Mouse (Mus musculus) liver, embryonic 14 days (tissue): ENCODE data around the gene Mrpl24. TPM values are rescaled to one million over a fixed set of nuclear protein-coding genes. Genes with fewer than 3 reads are reported as not detected.

ENCODE experiments used
- polyA plus RNA-seq: library from polyadenylated mRNA; depleted of rRNA; stranded (reverse); fragments of >200 nt; gene quantifications from 2 replicates; pipeline ENCODE4 v1.2.3, GENCODE M21; 2012; rRNA removed

The Mrpl24 gene
- polyA plus RNA-seq: 56.6 and 60.1 TPM in 2 replicates

GRCm38 (mm10) chr3:87919336-87920108, at the start of gene Mrpl24:
Gene Mrpl24, plus strand, starts transcription at chr3:87919506.

DNA sequence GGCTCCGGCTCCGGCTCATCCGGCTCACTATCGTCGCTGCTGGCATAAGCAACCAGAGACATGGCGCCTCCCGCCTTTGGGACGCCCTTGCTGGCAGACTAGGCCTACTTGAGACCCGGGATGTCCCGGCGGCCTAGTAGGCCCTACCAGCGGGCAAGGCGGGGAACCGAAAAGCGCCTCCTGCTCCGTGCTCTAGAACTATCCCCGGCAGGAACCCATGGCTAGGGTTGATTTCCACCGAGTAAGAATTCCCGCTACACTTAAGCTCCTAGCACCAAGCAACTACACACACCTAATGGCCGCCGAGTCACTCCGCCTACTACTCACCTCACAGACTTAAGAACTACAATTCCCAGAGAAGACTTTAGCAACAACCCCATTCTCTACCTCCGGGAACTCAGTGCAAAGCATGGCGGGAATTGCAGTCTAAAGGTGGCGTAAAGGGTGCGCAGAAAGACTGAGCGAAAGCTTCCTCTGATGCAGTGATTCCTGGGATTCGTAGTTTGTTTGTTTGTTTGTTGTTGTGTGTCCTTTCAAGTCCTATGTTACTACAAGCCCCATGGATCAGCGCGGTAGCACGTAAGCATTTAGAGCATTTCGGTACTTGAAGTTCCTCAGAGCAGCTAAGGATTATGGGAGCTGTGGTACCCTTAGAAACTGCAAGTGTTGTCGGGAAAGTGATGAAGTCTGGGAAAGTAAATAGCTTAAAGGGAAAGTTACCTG, 33.9 kb upstream of the Mrpl24 start, which contains the start of gene Prcc:
Gene Prcc (minus strand): TSS at position 328 of the 723 bp plus-strand sequence.

DNA sequence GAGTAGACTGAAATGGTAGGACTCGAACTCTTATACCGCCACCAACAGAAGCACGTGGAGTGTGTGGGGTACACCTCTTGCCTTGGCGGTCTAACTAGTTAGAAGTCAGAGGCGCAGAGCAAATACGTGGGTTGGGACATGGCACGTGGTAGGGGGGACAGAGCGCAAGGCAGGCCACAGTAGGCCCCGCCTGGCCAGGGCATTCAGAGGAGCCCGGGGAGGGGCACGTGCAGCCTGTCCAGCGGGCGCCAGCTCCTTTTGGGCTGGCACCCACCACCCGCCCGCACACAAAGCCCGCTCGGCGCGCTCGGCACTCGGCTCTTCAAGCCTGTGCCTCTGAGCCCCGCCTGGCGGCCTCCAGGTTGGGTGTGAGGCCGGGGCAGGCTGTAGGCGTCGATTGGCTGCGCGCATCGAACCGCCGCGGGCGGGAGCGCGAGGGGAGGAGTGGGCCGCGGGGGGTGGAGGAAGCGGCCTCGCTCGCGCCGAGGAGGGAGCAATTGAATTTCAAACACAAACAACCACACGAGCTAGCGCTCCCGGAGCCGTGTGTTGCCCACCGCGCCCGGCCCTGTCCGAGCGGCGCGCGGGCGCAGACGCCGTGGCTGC, 13.3 kb upstream of the Mrpl24 start, which contains the start of gene Hdgf:
Gene Hdgf (plus strand): TSS at position 442 of the 606 bp plus-strand sequence.

DNA sequence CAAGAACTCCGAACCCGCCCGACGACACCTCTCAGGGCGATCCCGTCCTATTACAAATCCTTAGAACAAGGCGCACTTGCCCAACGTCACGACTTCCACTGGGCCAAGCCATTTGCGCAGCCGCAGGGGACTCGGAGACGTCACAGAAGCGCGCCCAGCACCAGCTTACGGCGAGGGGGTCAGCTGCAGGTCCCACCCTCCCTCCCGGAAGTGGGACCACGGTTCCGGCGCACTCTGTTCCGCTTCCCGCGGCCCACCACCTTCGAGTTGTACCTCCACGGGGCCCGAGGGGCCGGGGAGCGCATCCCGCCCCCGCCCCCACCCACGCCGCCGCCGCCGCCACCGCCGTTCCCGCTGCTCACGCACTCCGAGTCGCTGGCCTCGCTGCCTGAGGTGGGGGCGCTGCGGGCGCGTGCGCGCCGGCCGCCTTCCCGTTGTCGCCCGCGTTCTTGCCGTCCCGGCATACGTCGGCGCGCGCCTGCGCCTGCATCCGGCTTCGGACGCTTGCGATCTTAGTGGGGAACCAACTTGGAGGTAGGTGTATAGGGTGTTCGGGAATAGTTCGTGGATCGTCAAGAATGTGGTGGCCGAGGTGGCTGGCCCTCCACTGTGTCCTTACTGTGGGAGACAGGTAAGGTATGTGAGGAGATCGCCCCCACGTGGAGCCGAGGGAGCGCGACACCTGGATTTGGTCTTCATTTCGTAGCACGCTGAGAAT, 10.9 kb downstream of the Mrpl24 start, which contains the start of the genes Isg20l2 and Rrnad1:
Gene Isg20l2 (plus strand): TSS at position 237 of the 718 bp plus-strand sequence.
Gene Rrnad1 (minus strand): TSS at position 640 of the 718 bp plus-strand sequence.

GRCm38 (mm10) chr3:87948378-87949265, 29.3 kb downstream of the Mrpl24 start, which contains the start of gene Crabp2:
Gene Crabp2, plus strand, starts transcription at chr3:87948666.

GRCm38 (mm10) chr3:87970939-87971488, 51.7 kb downstream of the Mrpl24 start, which contains the start of gene Nes:
Gene Nes, plus strand, starts transcription at chr3:87971078.

Other genes with a start within 250 kb of the Mrpl24 start
- 0.08 and 0.10 TPM in 2 replicates for gene Lrrc71, start 170.9 kb upstream of the Mrpl24 start, polyA plus RNA-seq
- gene Ntrk1, start 124.3 kb upstream of the Mrpl24 start, polyA plus RNA-seq: 0.09 TPM in 2 replicates
- gene Insrr, start 122.6 kb upstream of the Mrpl24 start, polyA plus RNA-seq: 0.02 and 0.05 TPM in 2 replicates
- gene Pear1, start 95.2 kb upstream of the Mrpl24 start, polyA plus RNA-seq: 4.1 and 5.0 TPM in 2 replicates
- 0.05 and 0.09 TPM in 2 replicates for gene Sh2d2a, start 72.8 kb upstream of the Mrpl24 start, polyA plus RNA-seq
- 15.3 and 16.8 TPM in 2 replicates for gene Prcc, start 33.9 kb upstream of the Mrpl24 start, polyA plus RNA-seq
- 182 and 186 TPM in 2 replicates for gene Hdgf, start 13.2 kb upstream of the Mrpl24 start, polyA plus RNA-seq
- 12.8 and 16.7 TPM in 2 replicates for gene Isg20l2, start 10.8 kb downstream of the Mrpl24 start, polyA plus RNA-seq
- gene Rrnad1, start 11.2 kb downstream of the Mrpl24 start, polyA plus RNA-seq: 8.5 and 8.9 TPM in 2 replicates
- gene Crabp2, start 29.2 kb downstream of the Mrpl24 start, polyA plus RNA-seq: 0.09 and 0.93 TPM in 2 replicates
- gene Nes, start 51.6 kb downstream of the Mrpl24 start, polyA plus RNA-seq: 1.1 and 1.8 TPM in 2 replicates
- gene Bcan, start 80.7 kb downstream of the Mrpl24 start, polyA plus RNA-seq: 0.01 TPM in 1 of 2 replicates, not detected in the other
- gene Hapln2, start 108.1 kb downstream of the Mrpl24 start, polyA plus RNA-seq: not detected in 2 replicates
- gene Gpatch4, start 123.6 kb downstream of the Mrpl24 start, polyA plus RNA-seq: 13.5 and 14.6 TPM in 2 replicates
- gene Naxe, start 139.0 kb downstream of the Mrpl24 start, polyA plus RNA-seq: 22.7 and 25.6 TPM in 2 replicates
- not detected in 2 replicates for gene Ttc24, start 158.8 kb downstream of the Mrpl24 start, polyA plus RNA-seq
- gene Iqgap3, start 162.5 kb downstream of the Mrpl24 start, polyA plus RNA-seq: 7.0 and 8.7 TPM in 2 replicates
- 8.7 and 10.4 TPM in 2 replicates for gene Mef2d, start 222.9 kb downstream of the Mrpl24 start, polyA plus RNA-seq